Mouse (Mus musculus): ENCODE measurements around the gene Wscd2.

- TF ChIP-seq GATA1 (IDR thresholded peaks at IDR 0.05; ENCODE audit: low read length), result no peak
- TF ChIP-seq TAL1 (IDR thresholded peaks at IDR 0.05; ENCODE audit: low read length), result no peak
Observed at GRCm38 (mm10) chr5:113539438-113539837, 49.3 kb downstream of the Wscd2 start.
